Mouse (Mus musculus) lung, embryonic 15.5 days (tissue): ENCODE measurements around the gene Ccdc169. TPM values are rescaled to one million over a fixed set of nuclear protein-coding genes. Genes with fewer than 3 reads are reported as not detected.
"Not testable (repeated sequence)": the region's sequence is repeated elsewhere in the genome, so short reads cannot be mapped to it uniquely, and the experiment has no call there.

Experiments used
- ATAC-seq: fragments of 200-750 bp; cut with Nextera tagmentation; 2 replicates; pipeline ENCODE4 v1.8.0; 2017; ENCODE audit warnings: moderate number of reproducible peaks, borderline replicate concordance; ENCODE audit not compliant: low FRiP score, low TSS enrichment; ENCODE audit errors: extremely low read depth
- H3K27ac ChIP-seq: fragments of 300-500 bp; sonication (generic); 2 replicates; pipeline ENCODE4 v1.5.1; 2015; ENCODE audit warnings: moderate library complexity, mild to moderate bottlenecking, inconsistent platforms
- H3K27me3 ChIP-seq: fragments of 300-500 bp; sonication (generic); 2 replicates; pipeline ENCODE4 v1.6.1; 2015; ENCODE audit warnings: inconsistent platforms
- H3K36me3 ChIP-seq: fragments of 300-500 bp; sonication (generic); 2 replicates; pipeline ENCODE4 v1.6.1; 2015; ENCODE audit warnings: inconsistent platforms
- H3K4me1 ChIP-seq: fragments of 300-500 bp; sonication (generic); 2 replicates; pipeline ENCODE4 v1.6.1; 2015; ENCODE audit warnings: inconsistent platforms
- H3K4me2 ChIP-seq: fragments of 300-500 bp; sonication (generic); 2 replicates; pipeline ENCODE4 v1.6.1; 2015; ENCODE audit warnings: inconsistent platforms, mild to moderate bottlenecking, moderate library complexity
- H3K4me3 ChIP-seq: fragments of 300-500 bp; sonication (generic); 2 replicates; pipeline ENCODE4 v1.5.1; 2015; ENCODE audit warnings: mild to moderate bottlenecking, inconsistent platforms
- H3K9ac ChIP-seq: fragments of 300-500 bp; sonication (generic); 2 replicates; pipeline ENCODE4 v1.6.1; 2015; ENCODE audit warnings: inconsistent platforms
- H3K9me3 ChIP-seq: fragments of 300-500 bp; sonication (generic); 2 replicates; pipeline ENCODE4 v1.6.1; 2016; ENCODE audit warnings: inconsistent platforms
- WGBS: fragments of 180-500 bp; shearing (Covaris S2); methylation state at CpG from one replicate; pipeline ENCODE4 v1.1.7; 2015; 5-methylcytosine and 5-hydroxymethylcytosine counted together
- polyA plus RNA-seq: library from polyadenylated mRNA; unstranded; fragments of >200 nt; fragmentation: Nextera tagmentation; extraction: Ambion mirVana; gene quantifications from 2 replicates; pipeline ENCODE4 v1.2.1, GENCODE M21; 2015

The Ccdc169 gene
- polyA plus RNA-seq, 1 experiment from 2014 or later = not detected

DNA sequence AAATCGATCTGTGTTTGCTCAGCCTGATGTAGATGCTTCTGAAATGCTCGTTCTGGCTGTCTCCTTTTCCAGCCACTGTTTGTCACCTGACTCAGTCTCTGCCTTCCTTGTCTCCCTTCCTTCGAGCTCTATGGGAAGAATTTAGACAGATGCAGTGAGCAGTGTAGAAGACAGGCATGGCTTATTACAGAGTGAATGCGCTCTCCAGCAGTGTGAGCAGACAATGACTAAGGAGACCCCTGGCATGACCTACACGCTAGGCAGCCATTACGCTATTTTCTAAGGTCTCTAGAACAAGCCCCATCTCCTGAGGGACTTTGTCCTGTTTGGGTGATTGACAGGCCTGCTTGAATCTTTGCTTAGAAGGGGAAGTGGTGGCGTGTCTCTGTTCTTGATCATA is 24.0 kb downstream of the Ccdc169 start:
- 74% methylated on average over 7 of the region's 7 CpGs for WGBS
- no peak overlapping the region for H3K4me3 ChIP-seq
- no peak overlapping the region for H3K4me2 ChIP-seq
- H3K27me3 ChIP-seq = no peaks in the 10 kb centered on the region
- no peak for ATAC-seq
- no peaks in the 10 kb centered on the region for H3K36me3 ChIP-seq
- no peaks in the 10 kb centered on the region for H3K9me3 ChIP-seq
- no peaks in the 10 kb centered on the region for H3K4me1 ChIP-seq
- H3K9ac ChIP-seq = no peak overlapping the region
- H3K27ac ChIP-seq = no peak overlapping the region

DNA sequence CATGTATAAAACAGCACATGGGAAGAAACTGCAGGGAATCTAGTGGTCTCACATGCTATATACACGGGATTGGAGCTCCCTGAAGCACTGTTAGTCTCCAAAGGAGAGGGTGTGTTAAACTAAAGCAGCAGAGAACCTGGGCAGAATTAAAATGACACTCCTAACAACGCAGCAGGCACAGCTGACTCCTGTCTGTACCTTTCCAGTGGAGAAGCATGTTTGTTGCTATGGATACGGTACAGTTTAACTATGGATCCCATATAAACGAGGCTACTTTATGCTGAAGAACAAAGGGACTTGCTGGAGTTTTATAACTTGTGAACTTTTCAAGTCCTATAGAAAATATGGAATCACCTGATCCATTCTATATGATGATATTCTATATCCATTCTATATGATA is 26.4 kb downstream of the Ccdc169 start:
- ATAC-seq = no peak
- H3K4me3 ChIP-seq = no peak overlapping the region
- no peaks in the 10 kb centered on the region for H3K27me3 ChIP-seq
- no peaks in the 10 kb centered on the region for H3K4me1 ChIP-seq
- H3K9ac ChIP-seq = no peak overlapping the region
- no peak overlapping the region for H3K4me2 ChIP-seq
- 58% methylated on average over 4 of the region's 4 CpGs for WGBS
- H3K9me3 ChIP-seq = no peaks in the 10 kb centered on the region
- no peak overlapping the region for H3K27ac ChIP-seq
- H3K36me3 ChIP-seq = no peaks in the 10 kb centered on the region

DNA sequence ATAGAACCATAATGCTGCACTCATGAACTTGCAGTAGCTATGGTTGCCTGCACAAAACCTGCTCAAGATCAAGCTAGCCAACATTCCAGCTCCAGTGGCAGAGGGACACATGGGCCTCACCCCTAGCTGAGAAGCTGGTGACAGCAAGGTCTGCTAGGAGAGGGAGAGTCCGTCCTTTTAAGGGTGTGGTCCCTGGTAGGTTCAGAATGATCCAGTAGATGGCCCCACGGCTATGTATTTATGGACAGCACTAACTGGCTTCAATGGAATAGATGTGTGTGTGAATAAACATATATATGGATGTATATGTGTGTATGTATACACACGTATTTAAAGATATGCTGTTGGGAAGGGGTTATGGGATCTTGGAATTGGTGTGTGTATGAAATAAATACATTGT is 35.3 kb downstream of the Ccdc169 start:
- H3K9ac ChIP-seq = no peak overlapping the region
- WGBS = 61% methylated on average over 3 of the region's 3 CpGs
- no peaks in the 10 kb centered on the region for H3K27me3 ChIP-seq
- H3K9me3 ChIP-seq = no peaks in the 10 kb centered on the region
- no peak overlapping the region for H3K27ac ChIP-seq
- ATAC-seq = no peak
- H3K36me3 ChIP-seq = no peaks in the 10 kb centered on the region
- no peak overlapping the region for H3K4me3 ChIP-seq
- H3K4me2 ChIP-seq = no peak overlapping the region
- no peaks in the 10 kb centered on the region for H3K4me1 ChIP-seq

DNA sequence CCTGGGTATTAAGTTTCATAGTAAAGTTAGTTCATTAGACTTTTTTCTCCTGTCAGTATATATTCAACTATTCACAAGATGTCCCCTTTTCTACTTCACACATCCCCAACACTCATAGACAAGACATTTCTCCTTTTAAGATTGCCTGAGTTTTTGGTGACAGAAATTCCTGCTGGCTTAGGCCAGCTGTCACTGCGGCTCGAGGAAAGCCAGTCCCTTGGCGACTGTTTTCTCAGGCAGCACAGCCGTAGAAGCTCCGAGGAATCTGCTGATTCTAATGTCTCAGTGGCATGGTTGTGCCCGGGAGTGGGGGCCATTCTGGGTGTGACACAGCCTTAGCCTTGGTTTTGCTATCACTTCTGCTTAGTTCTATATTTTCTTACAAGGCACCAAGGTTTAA is 40.1 kb downstream of the Ccdc169 start:
- Histone ChIP-seq H3K4me2 (no peak overlapping the region), H3K4me3 (no peak overlapping the region), H3K27ac (no peak overlapping the region), H3K9me3 (no peaks in the 10 kb centered on the region), H3K27me3 (no peaks in the 10 kb centered on the region), H3K4me1 (no peaks in the 10 kb centered on the region), H3K9ac (no peak overlapping the region), H3K36me3 (no peaks in the 10 kb centered on the region)
- ATAC-seq = no peak
- 34% methylated on average over 6 of the region's 6 CpGs for WGBS

DNA sequence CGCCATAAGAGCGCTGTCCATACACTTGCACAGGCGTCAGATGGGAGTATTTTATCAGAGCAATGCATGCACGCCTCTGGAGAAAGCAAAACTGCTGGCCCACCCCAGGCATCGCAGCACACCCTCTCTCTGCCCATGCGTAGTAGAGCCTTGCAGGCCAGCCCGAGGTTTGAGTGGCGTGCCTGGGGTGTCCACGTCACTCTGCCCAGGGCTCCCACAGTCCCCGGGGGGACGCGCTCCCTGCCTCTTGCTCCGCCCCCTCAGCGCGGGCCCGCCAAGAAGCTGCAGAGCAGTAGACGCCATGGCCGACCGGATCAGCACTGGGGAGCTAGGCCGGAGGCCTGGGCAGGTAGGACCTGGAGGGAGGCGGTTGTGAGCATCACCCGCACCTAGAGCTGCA is 44.6 kb downstream of the Ccdc169 start, which contains the start of gene Sohlh2:
TSS of gene Sohlh2 (plus strand) at position 263 of the 400 bp plus-strand sequence.
- no peak within 1 kb of the TSS for H3K27ac ChIP-seq
- no peak for ATAC-seq
- no peaks in the 10 kb centered on the region for H3K4me1 ChIP-seq
- H3K4me3 ChIP-seq = no peak within 1 kb of the TSS
- WGBS = 94% methylated on average over 22 of the region's 22 CpGs
- H3K36me3 ChIP-seq = no peaks in the 10 kb centered on the region
- H3K9me3 ChIP-seq = no peaks in the 10 kb centered on the region
- H3K9ac ChIP-seq = no peak within 1 kb of the TSS
- H3K4me2 ChIP-seq = no peak within 1 kb of the TSS
- no peaks in the 10 kb centered on the region for H3K27me3 ChIP-seq

DNA sequence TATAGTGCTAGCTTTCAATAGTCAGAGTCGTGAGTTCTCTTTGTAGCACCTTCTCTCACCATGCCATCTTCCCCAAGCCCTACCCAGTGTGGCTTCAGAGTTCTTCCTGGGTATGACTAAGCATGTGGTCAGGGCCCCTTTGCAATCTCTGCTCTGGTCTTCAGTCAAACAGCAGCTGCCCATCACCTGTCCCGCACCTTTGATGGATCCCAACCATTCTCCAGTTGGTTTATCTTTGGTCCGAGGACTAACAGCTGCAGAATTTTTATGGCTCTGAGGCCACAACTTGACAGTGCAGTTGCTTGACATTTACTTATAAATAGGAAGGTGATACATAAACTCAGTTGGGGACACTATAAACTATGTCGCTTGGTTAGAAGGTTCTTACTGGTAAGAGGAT is 54.5 kb downstream of the Ccdc169 start:
- H3K27me3 ChIP-seq = no peaks in the 10 kb centered on the region
- H3K4me3 ChIP-seq = no peak overlapping the region
- no peak for ATAC-seq
- no peak overlapping the region for H3K4me2 ChIP-seq
- H3K27ac ChIP-seq = no peak overlapping the region
- 0 out of 2 replicates have a peak, but pooled peaks cover 3% of the 10 kb centered on the region for H3K9me3 ChIP-seq
- WGBS = 56% methylated on average over 4 of the region's 4 CpGs
- H3K36me3 ChIP-seq = no peaks in the 10 kb centered on the region
- H3K4me1 ChIP-seq = peaks cover 7% of the 10 kb centered on the region; the same call in 1 of the 2 replicates
- no peak overlapping the region for H3K9ac ChIP-seq

DNA sequence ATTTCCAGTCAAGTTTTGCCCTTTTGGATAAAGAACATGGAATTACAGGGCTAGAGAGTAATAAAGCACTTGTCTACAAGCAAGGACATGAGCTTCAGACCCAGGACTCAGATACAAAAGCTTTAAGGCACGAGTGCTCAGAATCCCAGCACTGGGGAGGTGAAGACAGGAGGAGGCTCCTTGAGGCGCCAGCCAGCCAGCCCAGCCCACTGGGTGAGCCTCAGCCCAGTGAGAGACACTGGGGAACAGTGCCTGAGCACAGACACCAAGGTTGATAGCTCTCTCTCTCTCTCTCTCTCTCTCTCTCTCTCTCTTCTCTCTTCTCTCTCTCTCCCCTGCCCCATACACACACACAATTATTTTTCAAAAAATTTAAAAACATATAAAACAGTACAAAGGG is 56.2 kb downstream of the Ccdc169 start:
- H3K4me2 ChIP-seq = no peak overlapping the region
- WGBS = 55% methylated on average over 2 of the region's 2 CpGs
- no peak overlapping the region for H3K27ac ChIP-seq
- H3K9ac ChIP-seq = no peak overlapping the region
- H3K9me3 ChIP-seq = 0 out of 2 replicates have a peak, but pooled peaks cover 2% of the 10 kb centered on the region
- peaks cover 7% of the 10 kb centered on the region; the same call in 1 of the 2 replicates for H3K4me1 ChIP-seq
- H3K27me3 ChIP-seq = no peaks in the 10 kb centered on the region
- no peak for ATAC-seq
- H3K4me3 ChIP-seq = no peak overlapping the region
- H3K36me3 ChIP-seq = no peaks in the 10 kb centered on the region

DNA sequence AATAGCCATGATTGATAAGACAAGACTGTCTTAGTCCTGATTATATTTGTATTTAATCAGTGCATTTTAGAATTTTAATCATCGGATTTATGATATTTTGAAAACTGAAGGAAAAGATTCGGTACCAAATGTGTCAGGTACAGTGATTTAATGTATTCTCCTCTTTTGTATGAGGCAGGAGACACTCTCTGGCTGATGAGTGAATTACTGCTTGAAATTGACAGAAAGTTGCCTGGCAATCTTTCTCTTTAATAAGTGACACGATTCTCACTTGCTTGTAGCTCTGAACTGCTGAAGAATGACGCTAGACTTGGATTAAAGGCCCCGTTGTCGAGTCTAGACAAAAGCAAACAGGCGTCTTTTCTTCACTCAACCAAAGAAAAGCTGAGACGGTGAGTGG is 57.7 kb downstream of the Ccdc169 start:
- no peaks in the 10 kb centered on the region for H3K36me3 ChIP-seq
- no peak overlapping the region for H3K4me3 ChIP-seq
- no peaks in the 10 kb centered on the region for H3K27me3 ChIP-seq
- no peak overlapping the region for H3K27ac ChIP-seq
- H3K4me2 ChIP-seq = no peak overlapping the region
- WGBS = 77% methylated on average over 8 of the region's 8 CpGs
- H3K4me1 ChIP-seq = peaks cover 7% of the 10 kb centered on the region; the same call in 1 of the 2 replicates
- H3K9me3 ChIP-seq = no peaks in the 10 kb centered on the region
- no peak for ATAC-seq
- no peak overlapping the region for H3K9ac ChIP-seq

DNA sequence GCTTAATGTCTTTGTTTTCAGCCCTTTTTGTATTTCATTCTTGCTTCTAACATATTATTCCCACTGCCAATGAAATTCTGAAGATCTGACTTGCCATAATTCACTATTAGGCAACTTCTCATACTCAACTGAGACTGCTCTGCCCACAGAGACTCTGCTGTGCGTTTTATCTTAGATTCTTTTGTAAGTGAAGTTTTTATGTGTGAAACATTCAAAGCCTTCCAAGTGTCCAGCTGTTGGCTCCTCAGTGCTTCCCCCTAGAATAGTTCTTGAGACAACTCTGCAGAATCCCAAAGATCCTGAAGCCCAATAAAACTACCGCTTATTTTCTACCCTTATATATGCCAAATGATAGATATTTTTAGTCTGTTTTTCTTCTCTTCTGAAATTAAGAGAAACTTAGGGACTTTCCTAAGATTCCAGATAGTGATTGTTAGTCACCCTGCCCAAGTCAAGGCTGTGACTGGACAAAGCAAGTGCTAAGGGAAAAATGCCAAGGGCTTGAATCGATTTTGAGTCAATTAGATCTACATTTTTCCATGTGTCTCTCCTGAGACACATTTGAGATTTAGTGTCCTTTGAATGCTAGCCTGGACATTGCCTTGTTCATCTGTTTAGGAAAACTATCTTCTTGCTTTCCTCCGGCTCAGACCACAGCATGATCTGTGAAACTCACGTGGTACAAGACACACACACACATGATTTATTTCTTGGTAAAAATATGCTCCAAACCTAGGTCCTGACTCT is 58.6 kb downstream of the Ccdc169 start:
- H3K9me3 ChIP-seq = no peaks in the 10 kb centered on the region
- no peak overlapping the region for H3K4me2 ChIP-seq
- H3K36me3 ChIP-seq = no peaks in the 10 kb centered on the region
- H3K9ac ChIP-seq = no peak overlapping the region
- H3K27me3 ChIP-seq = no peaks in the 10 kb centered on the region
- no peak overlapping the region for H3K27ac ChIP-seq
- WGBS = 40% methylated on average over 5 of the region's 5 CpGs
- peaks cover 7% of the 10 kb centered on the region; the same call in 1 of the 2 replicates for H3K4me1 ChIP-seq
- no peak overlapping the region for H3K4me3 ChIP-seq
- ATAC-seq = no peak; the same call in 1 of the 2 replicates

DNA sequence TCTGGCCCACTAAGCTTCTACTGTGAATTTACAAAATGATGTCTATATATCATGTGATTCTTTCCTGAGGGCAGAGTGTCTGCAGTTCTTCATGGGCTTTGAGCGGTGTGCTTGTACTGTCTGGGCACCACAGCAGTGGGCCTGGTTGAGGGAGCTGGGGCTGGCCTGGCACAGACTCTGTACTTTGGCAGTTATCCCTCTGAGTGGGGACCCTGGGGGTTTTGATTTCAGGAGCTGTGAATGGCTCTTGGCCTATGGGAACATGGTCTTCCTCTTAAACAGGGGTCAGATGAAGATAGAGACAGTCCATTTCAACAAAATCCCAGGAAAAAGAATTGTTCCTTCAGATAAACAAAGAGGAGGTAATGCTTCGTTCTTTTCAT is 59.2 kb downstream of the Ccdc169 start:
- H3K9ac ChIP-seq = no peak overlapping the region
- H3K4me1 ChIP-seq = peaks cover 7% of the 10 kb centered on the region; the same call in 1 of the 2 replicates
- no peak overlapping the region for H3K4me3 ChIP-seq
- H3K9me3 ChIP-seq = no peaks in the 10 kb centered on the region
- no peak overlapping the region for H3K27ac ChIP-seq
- H3K36me3 ChIP-seq = no peaks in the 10 kb centered on the region
- no peaks in the 10 kb centered on the region for H3K27me3 ChIP-seq
- WGBS = 77% methylated on average over 2 of the region's 2 CpGs
- ATAC-seq = no peak
- no peak overlapping the region for H3K4me2 ChIP-seq

DNA sequence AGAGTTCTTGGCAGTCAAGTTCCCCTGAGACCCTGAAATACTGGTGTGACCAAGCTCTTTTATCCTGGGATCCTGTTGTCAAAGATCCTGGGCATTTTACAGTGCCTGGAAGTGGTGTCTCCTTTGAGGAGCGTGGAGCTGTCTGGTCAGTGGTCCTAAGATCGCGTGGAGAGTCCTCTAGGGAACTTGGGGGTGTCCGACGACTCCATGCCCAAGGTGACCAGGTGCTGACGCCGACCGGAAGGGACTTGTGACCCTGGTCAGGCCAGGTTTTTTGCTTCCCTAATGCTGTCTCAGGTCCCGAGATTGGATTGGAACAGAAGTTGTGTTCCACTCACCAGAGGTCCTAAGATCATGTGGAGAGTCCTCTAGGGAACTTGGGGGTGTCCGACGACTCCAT is 66.5 kb downstream of the Ccdc169 start:
- not testable (repeated sequence) for H3K4me3 ChIP-seq, ATAC-seq, H3K27ac ChIP-seq, H3K9ac ChIP-seq, H3K9me3 ChIP-seq, H3K4me1 ChIP-seq, H3K4me2 ChIP-seq, H3K36me3 ChIP-seq, H3K27me3 ChIP-seq
- 91% methylated on average over 11 of the region's 11 CpGs for WGBS

DNA sequence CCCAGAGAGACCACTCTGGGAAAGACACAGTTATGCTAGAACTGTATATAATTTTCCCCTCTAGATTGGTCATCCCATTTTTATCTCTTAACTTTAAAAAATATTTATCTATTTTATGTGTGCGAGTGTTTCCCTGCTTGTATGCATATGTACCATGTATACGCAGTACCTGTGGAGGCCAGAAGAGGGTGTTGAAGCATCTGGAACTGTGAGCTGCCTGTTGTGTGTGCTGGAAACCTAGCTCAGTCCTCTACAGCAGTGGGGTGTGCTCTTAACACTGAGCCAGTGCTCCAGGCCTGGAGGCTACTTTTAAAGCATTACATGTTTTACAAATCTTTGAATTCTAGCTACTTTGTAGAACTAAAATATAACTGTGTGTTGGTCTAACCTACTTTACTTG is 69.3 kb downstream of the Ccdc169 start:
- 99% methylated on average over 2 of the region's 2 CpGs for WGBS
- Histone ChIP-seq H3K4me3 (no peak overlapping the region), H3K9me3 (no peaks in the 10 kb centered on the region), H3K36me3 (no peaks in the 10 kb centered on the region), H3K4me2 (no peak overlapping the region), H3K9ac (no peak overlapping the region), H3K27me3 (no peaks in the 10 kb centered on the region), H3K27ac (no peak overlapping the region), H3K4me1 (no peaks in the 10 kb centered on the region)
- no peak for ATAC-seq
